Mouse (Mus musculus) testis, postnatal 10 days (tissue): ENCODE results near the gene Zwilch.
A peak's percentile ranks its signal among the peaks of the same experiment; 100 is the strongest.

Source experiments
- DNase-seq: peaks from one replicate; pipeline ENCODE4 v3.0.0; 2021; ENCODE audit warnings: low spot score

The Zwilch gene

DNA sequence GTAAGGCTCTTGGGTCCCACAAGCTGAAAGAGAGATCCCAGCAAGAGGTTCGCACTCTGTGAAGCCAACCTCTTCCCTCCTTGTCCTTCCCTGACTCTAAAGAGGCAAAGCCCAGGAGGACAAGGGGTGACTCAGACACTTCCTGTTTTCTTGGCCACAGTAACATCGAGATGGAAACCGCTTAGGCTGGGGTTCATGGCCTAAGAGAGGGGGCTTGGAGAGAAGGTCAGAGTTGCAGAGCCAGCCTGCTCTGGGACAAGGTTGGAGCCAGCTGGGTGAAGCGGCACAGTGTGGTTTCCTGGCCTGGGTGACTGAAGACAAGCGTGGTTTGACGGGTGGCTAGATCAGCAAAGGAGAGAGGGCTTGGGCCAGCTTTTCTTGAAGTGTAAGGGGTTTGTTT lies 67.6 kb downstream of the Zwilch start:
- DNase-seq: no peak

DNA sequence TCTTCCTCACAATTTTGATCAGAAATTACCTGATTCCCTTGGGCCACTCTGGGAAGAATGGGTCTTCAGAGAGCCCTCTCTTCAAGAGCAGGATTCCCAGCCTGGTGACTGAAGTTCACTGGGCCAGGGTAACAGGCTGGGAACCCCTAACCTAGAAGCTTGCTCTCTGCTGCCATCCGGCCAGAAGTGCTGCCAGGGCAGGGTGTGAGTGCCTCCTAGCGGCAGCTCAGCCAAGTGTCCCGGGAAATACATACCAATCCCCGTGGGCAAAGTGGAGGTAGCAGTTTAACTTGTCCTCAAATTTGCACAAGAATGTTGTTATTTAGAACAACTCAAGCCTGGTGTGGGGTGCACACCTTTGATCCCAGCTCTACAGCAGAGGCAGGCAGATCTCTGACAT lies 72.5 kb downstream of the Zwilch start:
- DNase-seq: peak; percentile 83

- no peak for DNase-seq
Observed at GRCm38 (mm10) chr9:64098282-64098681, 74.6 kb downstream of the Zwilch start.

DNA sequence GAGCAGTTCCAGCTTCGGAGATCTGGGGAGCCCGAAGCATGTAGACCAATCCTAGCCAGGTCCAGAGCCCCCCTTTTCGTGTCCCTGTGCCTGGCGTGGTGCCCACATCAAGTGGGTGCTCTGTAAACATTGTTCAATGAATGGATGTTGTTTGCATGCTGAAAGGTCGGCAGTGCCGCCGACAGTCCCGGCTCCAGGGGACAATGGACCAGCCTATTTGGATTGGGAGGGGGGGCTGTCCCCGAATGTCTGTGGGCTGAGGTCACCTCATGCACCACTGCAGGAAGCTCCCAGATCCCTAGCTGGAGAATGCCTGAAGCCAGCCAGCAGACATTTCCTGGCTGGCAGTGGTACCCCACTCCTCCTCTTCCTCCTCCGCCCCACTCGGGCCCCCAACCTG lies 78.8 kb downstream of the Zwilch start:
- no peak for DNase-seq

DNA sequence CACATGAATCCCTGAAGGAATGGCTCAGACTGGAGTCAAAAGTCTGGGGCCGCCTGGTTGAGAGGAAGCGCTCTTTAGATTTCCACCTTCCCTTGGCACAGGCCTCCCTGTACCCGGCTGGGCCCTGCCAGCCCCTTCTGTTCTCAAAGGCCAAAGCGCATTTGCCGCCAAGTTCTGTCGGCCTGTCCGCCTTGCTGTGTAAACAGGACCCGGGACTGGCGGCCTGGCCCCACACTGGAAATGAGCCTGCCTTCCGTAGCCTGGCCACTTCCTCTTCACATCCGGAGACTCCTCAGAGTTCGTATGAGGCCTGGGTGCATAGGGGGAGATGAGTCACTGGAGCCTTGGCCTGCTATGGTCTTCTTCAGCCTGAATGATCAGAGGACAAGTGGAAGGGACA lies 83.9 kb downstream of the Zwilch start:
- DNase-seq: no peak

DNA sequence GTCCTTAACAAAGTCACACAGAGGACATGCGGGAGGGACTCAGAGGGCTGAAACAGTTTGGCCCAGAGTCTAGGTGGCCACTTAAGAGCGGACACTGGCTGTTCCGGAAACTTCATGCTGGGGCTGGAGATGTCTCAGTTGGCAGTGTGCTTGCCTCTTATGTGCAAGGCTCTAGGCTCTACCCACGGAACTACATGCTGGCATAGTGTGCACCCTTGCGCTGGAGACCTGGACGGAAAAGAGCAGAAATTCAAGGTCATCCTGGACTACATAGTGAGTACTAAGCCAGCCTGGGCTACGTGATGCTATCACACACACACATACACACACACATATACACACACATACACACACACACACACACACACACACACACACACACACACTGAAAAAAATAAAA lies 84.6 kb downstream of the Zwilch start:
- DNase-seq: no peak

GRCm38 (mm10) chr9:64087461-64088235 lies 85.3 kb downstream of the Zwilch start:
- DNase-seq: peak; percentile 78
